Mouse (Mus musculus): ENCODE results near the gene Kbtbd13. TPM values are rescaled to one million over a fixed set of nuclear protein-coding genes. Genes with fewer than 3 reads are reported as not detected.
A peak's percentile ranks its signal among the peaks of the same experiment; 100 is the strongest.

Gene Kbtbd13
- total RNA-seq, 2 experiments from 2014 or later, result 0.29 to 0.44 TPM

DNA sequence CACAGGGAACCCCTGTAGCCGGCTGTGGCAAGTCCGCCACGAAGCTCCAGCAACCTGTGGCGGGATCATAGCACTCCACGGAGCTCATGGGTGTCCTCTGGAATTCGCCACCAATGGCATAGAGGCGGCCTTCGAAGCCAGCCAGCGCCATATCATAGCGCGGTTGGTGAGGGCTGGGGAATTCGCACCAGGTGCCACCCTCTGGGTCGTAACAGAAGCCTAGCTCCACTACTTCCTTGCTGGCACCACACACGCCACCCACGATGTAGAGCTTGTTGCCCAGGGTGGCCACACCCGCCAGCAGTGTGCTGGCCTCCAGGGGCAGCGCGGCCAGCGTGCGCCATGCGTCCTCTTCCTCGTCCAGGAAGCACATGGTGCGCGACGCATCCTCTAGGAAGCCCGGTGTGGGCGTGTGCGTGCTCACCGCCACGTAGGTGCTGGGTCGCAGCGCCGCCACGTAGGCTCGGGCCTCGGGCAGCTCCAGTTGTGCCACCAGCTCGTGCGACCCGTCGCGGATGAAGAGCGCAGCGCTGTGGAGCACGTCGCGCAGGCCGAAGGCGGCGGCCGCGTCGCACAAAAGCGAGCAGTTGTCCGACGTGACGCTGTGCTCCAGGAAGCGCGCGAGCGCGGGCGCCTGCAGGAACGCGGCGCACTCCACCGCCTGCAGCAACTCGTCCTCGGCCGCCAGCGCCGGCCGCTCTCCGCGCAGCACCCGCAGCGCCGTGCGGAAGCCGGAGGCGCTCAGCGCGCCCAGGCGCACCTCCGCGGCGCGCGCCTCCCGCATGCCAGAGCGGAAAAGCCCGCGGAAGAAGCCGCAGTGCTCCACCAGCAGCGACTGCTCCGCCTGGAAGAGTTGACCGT is 470 bp downstream of the Kbtbd13 start:
- TF ChIP-seq CTCF (conservative IDR thresholded peaks at IDR 0.05), result no peak
- DNase-seq (ENCODE audit: low spot score in 2 of 2), result no peak
- Histone ChIP-seq H3K27ac (no peak overlapping the region), H3K4me3 (peak overlapping the region; percentile 30)

DNA sequence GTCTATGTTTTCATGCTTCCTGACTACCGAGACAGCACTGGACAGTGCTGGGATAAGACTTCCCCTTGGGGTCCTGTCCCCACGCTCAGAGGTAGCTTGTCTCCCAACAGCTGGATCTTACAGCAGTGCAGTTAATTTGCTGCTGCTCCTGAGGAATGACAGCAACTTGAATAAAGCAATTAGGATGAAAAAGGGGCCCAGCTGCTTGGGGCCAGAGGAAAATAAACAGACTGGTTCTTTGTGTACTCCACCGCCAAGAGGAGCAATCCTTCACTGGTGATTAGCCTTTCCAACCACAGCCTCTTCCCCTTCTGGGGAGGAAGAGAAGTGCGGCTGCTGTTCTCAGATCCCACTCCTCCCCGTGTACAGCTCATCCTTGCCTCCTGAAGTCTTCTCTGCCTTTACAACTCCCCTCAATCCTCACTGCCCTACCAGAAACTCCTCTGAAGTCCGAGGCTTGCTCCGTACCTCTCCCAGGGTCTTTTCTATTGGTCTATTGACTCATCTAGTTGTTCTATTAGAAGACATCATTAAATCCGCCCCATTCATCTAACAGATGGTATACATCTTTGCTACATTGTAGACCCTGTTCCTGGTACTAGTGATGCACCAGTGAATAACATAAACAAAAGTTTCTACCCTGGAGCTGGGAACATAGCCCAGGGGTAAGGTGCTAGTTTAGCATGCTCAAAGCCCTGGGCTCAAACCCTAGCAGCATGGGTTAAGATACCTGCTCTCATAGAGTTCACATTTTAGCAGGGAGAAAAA is 4.9 kb downstream of the Kbtbd13 start:
- no peak for DNase-seq (ENCODE audit: low spot score in 2 of 2)
- no peak overlapping the region for H3K27ac ChIP-seq
- no peak overlapping the region for H3K4me3 ChIP-seq
- peak; percentile 47 for TF ChIP-seq CTCF (conservative IDR thresholded peaks at IDR 0.05)

GRCm38 (mm10) chr9:65384276-65384675 is 7.2 kb downstream of the Kbtbd13 start:
- Histone ChIP-seq H3K27ac (no peak overlapping the region), H3K4me3 (no peak overlapping the region)
- TF ChIP-seq CTCF (conservative IDR thresholded peaks at IDR 0.05), result no peak
- no peak for DNase-seq (ENCODE audit: low spot score in 2 of 2)

- Histone ChIP-seq H3K27ac (no peak overlapping the region), H3K4me3 (no peak overlapping the region)
- TF ChIP-seq CTCF (conservative IDR thresholded peaks at IDR 0.05), result no peak
- no peak for DNase-seq (ENCODE audit: low spot score in 2 of 2)
These were observed 8.7 kb downstream of the Kbtbd13 start for GRCm38 (mm10) chr9:65382751-65383097.

GRCm38 (mm10) chr9:65382031-65382750 is 9.3 kb downstream of the Kbtbd13 start:
- H3K4me3 ChIP-seq, result no peak overlapping the region
- DNase-seq (ENCODE audit: low spot score in 2 of 2), result no peak
- TF ChIP-seq CTCF (conservative IDR thresholded peaks at IDR 0.05), result no peak
- no peak overlapping the region for H3K27ac ChIP-seq

DNA sequence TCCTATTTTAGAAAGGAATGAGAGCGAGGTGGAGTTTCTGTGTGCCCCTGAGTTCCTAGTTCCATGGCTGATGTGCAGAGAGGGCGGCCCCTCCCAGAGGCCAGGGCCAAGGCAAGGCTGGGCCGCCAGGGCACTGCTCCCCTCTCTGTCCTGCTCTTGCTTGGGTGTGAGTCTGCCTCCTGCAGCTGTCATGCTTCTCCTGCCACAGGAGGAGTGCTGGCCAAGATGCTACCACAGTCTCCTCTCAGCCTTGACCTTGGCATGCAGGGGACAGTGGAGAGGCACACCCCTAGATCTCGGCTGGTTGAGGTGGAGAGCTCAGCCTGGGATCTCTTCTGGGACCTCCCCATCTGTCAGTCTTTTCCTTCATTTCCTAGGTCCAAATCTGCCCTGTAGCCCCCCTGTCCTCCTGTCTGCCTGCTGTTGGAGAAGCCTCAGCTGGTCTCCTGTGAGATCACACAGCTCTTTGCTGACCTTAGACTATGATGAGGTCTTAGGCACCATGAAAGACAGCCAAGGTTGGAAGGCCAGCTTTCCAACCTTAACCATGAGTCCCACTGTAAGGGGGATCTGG is 10.3 kb downstream of the Kbtbd13 start:
- Histone ChIP-seq H3K27ac (no peak overlapping the region), H3K4me3 (no peak overlapping the region)
- no peak for DNase-seq (ENCODE audit: low spot score in 2 of 2)
- no peak for TF ChIP-seq CTCF (conservative IDR thresholded peaks at IDR 0.05)

DNA sequence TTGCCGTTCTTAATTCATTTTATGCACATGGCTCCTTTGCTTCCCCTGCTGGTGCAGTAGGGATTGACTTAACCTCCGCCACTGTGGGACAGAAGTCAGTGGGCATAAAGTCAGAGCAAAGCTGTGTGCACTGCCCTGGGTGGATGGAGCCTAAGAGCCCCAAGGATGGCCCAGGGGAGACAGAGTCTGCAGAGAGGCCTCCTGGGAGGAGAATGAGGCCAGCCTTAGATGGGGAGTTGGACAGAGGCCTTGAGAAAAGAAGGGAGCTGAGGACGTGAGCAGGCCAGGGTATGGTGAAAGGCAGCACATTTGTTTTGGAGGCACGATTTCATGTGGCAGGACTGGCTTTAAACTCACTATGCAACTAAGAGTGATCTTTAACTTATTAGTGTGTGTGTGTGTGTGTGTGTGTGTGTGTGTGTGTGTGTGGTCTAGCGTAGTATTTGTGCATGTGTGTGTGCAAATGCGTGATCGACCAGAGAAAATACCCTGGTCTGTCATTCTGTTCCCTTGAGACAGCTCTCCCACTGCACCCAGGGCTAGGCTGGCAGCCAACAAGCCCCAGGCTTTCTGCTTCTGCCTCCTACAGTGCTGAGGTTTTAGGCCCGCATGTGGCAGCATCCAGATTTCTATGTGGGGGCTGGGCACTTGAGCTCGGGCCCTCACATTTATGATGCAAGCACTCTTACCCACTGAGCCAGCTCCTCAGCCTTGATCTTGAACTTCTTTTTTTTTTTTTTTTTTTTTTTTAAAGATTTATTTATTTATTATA is 16.1 kb downstream of the Kbtbd13 start:
- no peak overlapping the region for H3K4me3 ChIP-seq

DNA sequence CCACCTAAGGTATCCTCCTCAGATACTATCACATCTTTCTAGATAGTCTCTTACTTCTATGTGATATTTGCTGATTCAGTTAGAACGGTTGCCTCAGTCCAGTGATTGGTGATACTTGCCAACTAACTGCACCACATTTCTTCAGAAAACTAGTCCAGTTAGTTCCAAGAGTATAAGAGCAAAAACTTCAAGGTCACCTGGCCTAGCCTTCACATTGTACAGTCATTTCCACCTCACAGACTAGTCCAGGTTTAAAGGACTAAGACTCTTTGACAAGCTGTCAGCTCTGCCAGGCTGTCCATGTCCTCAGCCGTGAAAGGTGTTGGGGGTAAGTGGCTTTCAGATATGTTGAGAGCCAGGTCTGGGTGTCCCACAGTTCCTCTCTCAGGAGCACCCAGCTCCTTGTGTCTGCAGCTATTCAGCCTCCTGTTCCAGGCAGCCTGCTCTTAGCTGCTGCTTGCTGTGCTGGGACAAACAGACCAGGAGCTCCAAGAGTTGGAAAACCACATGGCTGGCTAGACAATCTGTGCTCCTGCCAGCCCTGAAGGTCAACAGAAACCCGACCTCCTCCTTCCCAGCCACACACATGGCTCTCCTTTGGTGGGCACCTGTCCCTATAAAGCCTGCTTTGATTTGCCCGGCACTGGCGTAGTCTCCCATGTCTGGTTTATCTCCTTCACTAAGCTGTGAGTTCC is 16.8 kb downstream of the Kbtbd13 start:
- no peak for DNase-seq (ENCODE audit: low spot score in 2 of 2)
- no peak overlapping the region for H3K4me3 ChIP-seq
- peak overlapping the region; percentile 60; the same call in 1 of the 2 replicates for H3K27ac ChIP-seq
- TF ChIP-seq CTCF (conservative IDR thresholded peaks at IDR 0.05), result no peak

More for the DNA sequence above, 16.1 kb downstream of the Kbtbd13 start:
- H3K27ac ChIP-seq, result peak overlapping the region; percentile 60; the same call in 1 of the 2 replicates
- no peak for TF ChIP-seq CTCF (conservative IDR thresholded peaks at IDR 0.05)
- peak; percentile 54 to 75 for DNase-seq (ENCODE audit: low spot score in 2 of 2)

DNA sequence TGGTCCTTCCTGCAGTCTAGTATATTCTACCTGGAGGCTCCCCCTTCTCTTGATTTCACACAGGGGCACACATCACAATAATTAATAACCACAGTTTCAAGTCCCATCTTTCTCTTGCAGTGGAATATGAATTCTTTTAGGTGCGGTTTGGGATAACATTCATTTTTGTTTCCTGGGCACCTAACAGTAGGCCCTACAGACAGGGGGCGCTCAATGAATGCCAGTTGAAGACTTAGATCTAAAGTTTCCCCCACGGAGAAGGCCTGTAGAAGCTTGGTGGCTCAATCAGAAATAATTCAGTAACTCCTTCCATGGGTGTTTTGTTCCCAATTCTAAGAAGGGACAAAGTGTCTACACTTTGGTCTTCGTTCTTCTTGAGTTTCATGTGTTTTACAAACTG is 19.0 kb downstream of the Kbtbd13 start:
- DNase-seq (ENCODE audit: low spot score in 2 of 2), result peak in 1 of 2 experiments; percentile 30
- peak; percentile 79 for TF ChIP-seq CTCF (conservative IDR thresholded peaks at IDR 0.05)
- no peak overlapping the region for H3K4me3 ChIP-seq
- no peak overlapping the region for H3K27ac ChIP-seq

- no peak overlapping the region for H3K27ac ChIP-seq
- DNase-seq (ENCODE audit: low spot score in 2 of 2), result no peak
- H3K4me3 ChIP-seq, result no peak overlapping the region
- TF ChIP-seq CTCF (conservative IDR thresholded peaks at IDR 0.05), result no peak
These were observed 19.7 kb downstream of the Kbtbd13 start for GRCm38 (mm10) chr9:65371756-65372155.

DNA sequence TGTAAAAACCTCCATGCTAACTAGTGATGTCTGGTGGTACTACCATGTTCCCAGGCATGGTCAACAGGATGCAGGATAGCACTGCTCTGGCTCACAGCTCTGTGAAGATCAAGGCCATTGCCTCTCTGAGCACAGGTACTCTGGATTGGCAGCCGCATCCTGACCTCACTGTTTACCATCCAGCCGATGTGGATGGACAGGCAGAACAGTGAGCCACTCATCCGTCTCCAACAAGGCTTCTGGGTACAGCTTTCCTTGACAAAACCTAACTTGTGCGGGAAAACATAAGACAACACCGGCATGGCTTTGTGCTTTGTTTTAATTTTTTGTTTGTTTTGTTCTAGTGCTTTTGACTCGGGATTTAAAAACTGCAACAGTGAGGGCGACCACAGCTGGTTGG is 25.7 kb downstream of the Kbtbd13 start:
- Histone ChIP-seq H3K4me3 (no peak overlapping the region), H3K27ac (no peak overlapping the region)
- no peak for TF ChIP-seq CTCF (conservative IDR thresholded peaks at IDR 0.05)
- DNase-seq (ENCODE audit: low spot score in 2 of 2), result no peak

All from layer of hippocampus, adult 2 months (tissue).